In genomic region chr7:106685382-106685781, GRCm38 (mm10) we compare ENCODE assay signal across 13 mouse cellular contexts. TPM values are rescaled to one million over a fixed set of nuclear protein-coding genes. Genes with fewer than 3 reads are reported as not detected.
"Had no signal": no experiment of that assay in that cellular context is flagged by ENCODE, and none has a peak within 500 bp of the region (broad histone marks: within the 10 kb centered on the region; RNA-seq: fewer than 3 reads in every experiment).

No protein-coding gene starts in this region.

- DNase-seq: retina, postnatal 1 day; right cerebral cortex, adult 18-20 months; right cerebral cortex, postnatal 14 days; right cerebral cortex, postnatal 25 days; right cerebral cortex, postnatal 4 days; spleen, adult 18-20 months; thymus, adult 18-20 months; thymus, adult 2 months; thymus, postnatal 14 days; thymus, postnatal 25 days; thymus, postnatal 36 days; thymus, postnatal 4 days had no signal

RNA-seq across cellular contexts. Expression of gene Olfr693, which starts 5.0 kb away (rescaled TPM):
- total RNA-seq: neutrophil, adult 5-6 weeks had no signal

RNA-seq across cellular contexts. Expression of gene Olfr694, which starts 6.2 kb away (rescaled TPM):
- total RNA-seq: neutrophil, adult 5-6 weeks had no signal

RNA-seq across cellular contexts. Expression of gene Olfr695, which starts 30.8 kb away (rescaled TPM):
- total RNA-seq: neutrophil, adult 5-6 weeks had no signal

RNA-seq across cellular contexts. Expression of gene Olfr697, which starts 56.9 kb away (rescaled TPM):
- total RNA-seq: neutrophil, adult 5-6 weeks had no signal
